Mouse (Mus musculus): Measurements from ENCODE around the gene Fmo1. TPM values are rescaled to one million over a fixed set of nuclear protein-coding genes. Genes with fewer than 3 reads are reported as not detected.
"Not testable (repeated sequence)": the region's sequence is repeated elsewhere in the genome, so short reads cannot be mapped to it uniquely, and the experiment has no call there.

The Fmo1 gene
- total RNA-seq, 4 experiments from 2014 or later = 36.8 to 391 (median 229) TPM

GRCm38 (mm10) chr1:162792306-162793044 is 73.9 kb downstream of the Fmo1 start:
- DNase-seq = peak; percentile 37

- DNase-seq = no peak
Measured at GRCm38 (mm10) chr1:162785222-162785621, 81.2 kb downstream of the Fmo1 start.

GRCm38 (mm10) chr1:162783669-162784248 is 82.7 kb downstream of the Fmo1 start:
- DNase-seq = no peak

GRCm38 (mm10) chr1:162781035-162781434 is 85.4 kb downstream of the Fmo1 start:
- DNase-seq = not testable (repeated sequence)

Other genes starting within 250 kb of the Fmo1 start
- 1 to 10 TPM; 2.1 to 4.7 (median 3.3) TPM for gene Myoc, start 227.5 kb downstream of the Fmo1 start, total RNA-seq (2022)
- gene Myocos, start 208.4 kb downstream of the Fmo1 start, total RNA-seq (2022) = not detected
- gene Prrc2c, start 126.1 kb downstream of the Fmo1 start, total RNA-seq (2022) = 100 to 1,000 TPM; 169 to 176 (median 171) TPM
- gene Fmo4, start 52.6 kb downstream of the Fmo1 start, total RNA-seq (2022) = 1 to 10 TPM in 2 of 4 experiments, under 1 TPM in 2; 0.25 to 3.6 (median 0.89) TPM
- 10 to 100 TPM; 45.3 to 71.8 (median 66.9) TPM for gene Fmo2, start 32.1 kb upstream of the Fmo1 start, total RNA-seq (2022)
- gene Fmo6, start 70.9 kb upstream of the Fmo1 start, total RNA-seq (2022) = not detected
- under 1 TPM in 3 of 4 experiments, not detected in 1; 0.20 to 0.31 (median 0.24) TPM for gene Fmo3, start 117.9 kb upstream of the Fmo1 start, total RNA-seq (2022)
- not detected for gene Mroh9, start 219.1 kb upstream of the Fmo1 start, total RNA-seq (2022)